Mouse (Mus musculus) fibroblast of lung, adult 2 months (primary cell): Measurements from ENCODE around the gene Gucy1a1.

Experiments
- DNase-seq: peaks from one replicate; pipeline ENCODE4 v3.0.0-alpha.2; 2011; ENCODE audit warnings: low read depth

Gucy1a1 gene

GRCm38 (mm10) chr3:82074201-82074851 is 71.3 kb downstream of the Gucy1a1 start, which contains the start of gene Gucy1b1:
TSS of gene Gucy1b1 (minus strand) at chr3:82074689.
- no peak for DNase-seq

- no peak for DNase-seq
Measured at GRCm38 (mm10) chr3:82073741-82074181, 71.8 kb downstream of the Gucy1a1 start.

GRCm38 (mm10) chr3:82067830-82068229 is 77.8 kb downstream of the Gucy1a1 start:
- no peak for DNase-seq

- no peak for DNase-seq
Measured at GRCm38 (mm10) chr3:82061402-82062180, 84.0 kb downstream of the Gucy1a1 start.

- no peak for DNase-seq
Measured at GRCm38 (mm10) chr3:82057201-82057600, 88.4 kb downstream of the Gucy1a1 start.

DNA sequence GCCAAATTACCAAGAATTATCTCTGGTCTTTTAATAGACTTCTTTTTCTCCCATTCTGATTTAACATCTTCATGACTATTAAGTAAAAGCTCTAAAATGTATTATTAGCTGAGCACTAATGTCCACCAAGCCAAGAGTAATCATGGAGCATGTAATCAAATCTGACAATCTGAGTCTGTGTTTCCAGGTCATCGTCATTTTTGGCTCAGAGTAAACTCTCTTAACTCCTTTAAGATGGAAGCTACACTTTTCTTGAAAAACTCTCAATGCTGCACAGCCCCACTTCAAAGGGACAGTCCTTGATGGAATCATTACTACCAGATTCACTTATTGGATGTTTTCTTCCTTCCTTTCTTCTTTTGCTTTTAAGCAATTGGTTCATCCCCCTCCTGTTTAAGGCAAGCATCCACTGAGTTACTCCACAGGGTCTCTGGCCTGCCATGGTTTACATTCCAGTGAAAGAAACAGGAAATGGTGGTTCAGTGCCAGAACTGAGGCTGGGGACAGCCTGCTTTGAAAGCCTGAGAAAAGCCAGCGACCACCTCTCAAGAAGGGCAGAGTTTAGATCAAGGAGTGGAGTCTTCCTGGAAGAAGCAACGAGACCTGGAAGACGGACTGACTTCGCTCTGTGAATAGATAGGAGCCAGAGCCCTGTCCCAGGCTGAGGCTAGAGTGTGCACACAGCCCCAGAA is 91.2 kb downstream of the Gucy1a1 start:
- DNase-seq, result no peak

GRCm38 (mm10) chr3:82052029-82052428 is 93.6 kb downstream of the Gucy1a1 start:
- no peak for DNase-seq

- no peak for DNase-seq
Measured at GRCm38 (mm10) chr3:82051468-82051867, 94.1 kb downstream of the Gucy1a1 start.

DNA sequence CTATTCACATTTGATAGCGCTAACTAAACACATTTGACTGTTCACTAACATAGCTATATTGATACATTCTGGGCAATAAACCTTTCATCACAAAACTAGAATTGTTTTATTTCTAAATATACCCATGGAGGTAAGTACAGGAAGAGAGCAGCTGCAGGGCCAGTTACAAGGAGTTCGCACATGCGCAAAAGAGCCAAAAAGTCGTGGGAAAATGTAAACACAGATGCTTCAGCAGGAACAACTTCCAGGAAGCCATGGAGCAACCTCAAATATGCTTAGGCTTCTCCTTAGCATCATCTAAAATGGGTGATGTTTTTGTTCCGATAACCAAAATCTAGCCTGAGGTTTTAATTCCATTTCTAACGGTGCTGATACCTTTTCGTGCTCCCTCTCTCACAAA is 96.9 kb downstream of the Gucy1a1 start:
- DNase-seq, result no peak

DNA sequence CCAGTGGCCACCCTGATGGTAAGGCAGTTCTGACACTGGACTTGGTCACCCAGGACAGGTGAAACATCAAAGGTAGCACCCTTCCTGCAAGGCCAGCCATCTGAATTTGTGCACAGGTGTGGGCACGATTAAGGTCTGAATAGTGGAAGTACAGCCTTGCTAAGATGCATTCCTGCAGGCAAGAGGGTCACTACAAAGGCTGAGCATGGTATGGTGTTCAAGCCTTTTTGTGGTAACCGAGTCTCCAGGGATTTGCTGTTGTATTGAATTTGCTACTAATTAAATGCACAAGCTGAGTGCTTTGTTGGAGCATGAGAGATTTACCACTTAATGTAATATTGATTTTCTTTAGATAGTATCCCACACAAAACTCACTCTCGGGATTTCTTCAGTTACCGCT is 97.5 kb downstream of the Gucy1a1 start:
- DNase-seq, result no peak

DNA sequence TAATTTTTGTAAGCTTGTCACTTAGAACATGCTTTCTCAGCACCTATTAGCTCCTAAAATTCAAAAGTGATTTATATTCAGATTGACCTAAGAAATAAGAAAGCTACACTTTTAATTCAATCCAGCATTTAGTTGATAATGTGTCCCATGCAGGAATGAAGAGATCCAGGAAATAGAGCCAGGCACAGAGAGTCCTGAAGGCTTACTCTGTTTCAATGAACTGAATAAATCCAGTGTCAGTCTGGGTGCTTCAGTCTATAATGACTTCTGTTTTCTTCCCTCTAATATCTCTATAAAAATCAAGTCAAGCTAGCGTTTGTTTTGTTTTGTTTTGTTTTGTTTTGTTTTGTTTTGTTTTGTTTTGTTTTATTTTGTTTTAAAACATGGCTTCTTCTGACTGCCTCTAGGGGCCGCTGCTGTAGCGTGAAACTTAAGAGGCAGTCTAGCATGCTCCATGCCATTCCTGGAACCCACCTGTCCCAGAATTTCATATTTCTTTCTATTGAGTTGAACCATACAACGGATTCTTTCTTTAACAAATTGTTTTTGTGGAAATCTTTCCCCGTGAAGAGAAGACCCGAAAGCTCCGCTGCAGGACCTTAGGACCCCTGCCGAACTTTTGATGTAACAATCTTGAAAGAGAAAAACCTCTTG is 98.4 kb downstream of the Gucy1a1 start:
- DNase-seq, result no peak

DNA sequence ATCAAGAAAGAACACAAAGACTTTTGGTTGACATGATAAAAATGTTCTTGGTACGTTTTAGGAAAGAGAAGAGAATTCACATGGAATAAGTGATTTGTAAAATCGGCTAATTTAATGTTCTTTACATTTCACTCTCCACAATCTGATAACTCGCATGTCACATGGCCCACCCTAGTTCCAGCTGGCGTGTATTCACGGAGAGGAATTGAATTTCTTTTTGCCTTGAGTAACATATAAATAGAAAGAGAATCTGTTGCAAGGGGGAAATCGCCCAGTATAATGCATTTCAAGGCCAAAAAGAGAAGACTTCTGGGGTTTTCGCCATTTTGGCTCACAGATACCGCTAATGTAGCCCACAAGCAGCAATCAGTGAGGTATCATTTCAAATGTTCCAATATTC is 99.5 kb downstream of the Gucy1a1 start:
- no peak for DNase-seq

GRCm38 (mm10) chr3:82044902-82045301 is 100.7 kb downstream of the Gucy1a1 start:
- no peak for DNase-seq

- DNase-seq, result no peak
Measured at GRCm38 (mm10) chr3:82043676-82044075, 101.9 kb downstream of the Gucy1a1 start.
